ENCODE assay signal across 8 mouse cellular contexts in the genomic region with DNA sequence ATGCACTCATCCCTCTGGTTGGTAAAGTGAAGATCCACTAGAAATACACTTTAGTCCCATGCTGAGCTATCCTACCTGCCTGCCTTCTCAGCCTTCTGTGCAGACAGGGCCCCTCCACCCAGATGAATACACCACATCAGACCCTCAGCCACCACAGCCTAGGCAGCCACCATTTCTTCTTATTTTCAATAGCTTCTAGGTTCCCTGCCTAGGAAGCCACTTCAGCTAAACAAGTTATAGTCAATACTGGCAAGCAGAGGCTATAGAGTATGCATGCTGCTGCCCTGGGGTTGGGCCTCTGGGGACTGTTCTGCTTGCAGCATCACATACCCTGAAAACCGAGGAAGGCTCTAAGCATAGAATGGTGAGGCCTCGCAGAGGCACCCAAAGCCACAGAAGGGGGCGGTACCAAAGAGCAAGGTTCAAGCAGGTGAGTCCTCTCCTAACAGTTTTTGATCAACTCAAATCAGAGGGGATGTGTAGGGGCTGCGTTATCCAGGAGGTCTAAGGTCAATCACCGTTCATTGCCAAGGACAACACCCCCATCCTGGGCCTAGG. TPM values are rescaled to one million over a fixed set of nuclear protein-coding genes. Genes with fewer than 3 reads are reported as not detected.
DNase-seq lines count a peak whose midpoint lies in the region; ATAC-seq and TF ChIP-seq lines count a peak whose summit lies in the region.

A gene (plus strand): TSS at position 341 of the 558 bp plus-strand sequence.

- peaks cover 40% of the 10 kb centered on the region for H3K36me3 ChIP-seq in embryonic facial prominence, embryonic 12.5 days
- peaks cover 42% of the 10 kb centered on the region for H3K36me3 ChIP-seq in heart, embryonic 12.5 days
- peaks cover 24% of the 10 kb centered on the region for H3K36me3 ChIP-seq in liver, postnatal 0 days (replicated peaks; ENCODE audit: insufficient read depth, low read length)
- H3K36me3 ChIP-seq in stomach, embryonic 15.5 days: peaks cover 36% of the 10 kb centered on the region

- WGBS in embryonic facial prominence, embryonic 12.5 days: 8% methylated on average over 5 of the region's 5 CpGs
- 18% methylated on average over 5 of the region's 5 CpGs for WGBS in heart, embryonic 12.5 days
- 4% methylated on average over 5 of the region's 5 CpGs for WGBS in liver, postnatal 0 days (ENCODE audit: insufficient replicate concordance)
- WGBS in stomach, embryonic 15.5 days: 9% methylated on average over 5 of the region's 5 CpGs

- H3K9me3 ChIP-seq in embryonic facial prominence, embryonic 12.5 days: no peaks in the 10 kb centered on the region
- H3K9me3 ChIP-seq in heart, embryonic 12.5 days (replicated peaks): no peaks in the 10 kb centered on the region
- no peaks in the 10 kb centered on the region for H3K9me3 ChIP-seq in liver, postnatal 0 days (ENCODE audit: low read length)
- no peaks in the 10 kb centered on the region for H3K9me3 ChIP-seq in stomach, embryonic 15.5 days

- peak within 1 kb of the TSS; percentile 84 for H3K27ac ChIP-seq in embryonic facial prominence, embryonic 12.5 days
- peak within 1 kb of the TSS; percentile 73; the same call in 1 of the 2 replicates for H3K27ac ChIP-seq in heart, embryonic 12.5 days (ENCODE audit: poor library complexity, severe bottlenecking)
- peak within 1 kb of the TSS; percentile 90 for H3K27ac ChIP-seq in liver, postnatal 0 days (ENCODE audit: low read depth)
- H3K27ac ChIP-seq in stomach, embryonic 15.5 days: peak within 1 kb of the TSS; percentile 91

- H3K4me3 ChIP-seq in embryonic facial prominence, embryonic 12.5 days: peak within 1 kb of the TSS; percentile 97
- H3K4me3 ChIP-seq in heart, embryonic 12.5 days: peak within 1 kb of the TSS; percentile 83
- peak within 1 kb of the TSS; percentile 90 for H3K4me3 ChIP-seq in liver, postnatal 0 days (ENCODE audit: low read depth, low read length)
- peak within 1 kb of the TSS; percentile 99 for H3K4me3 ChIP-seq in stomach, embryonic 15.5 days (replicated peaks)

- H3K9ac ChIP-seq in embryonic facial prominence, embryonic 12.5 days: peak within 1 kb of the TSS; percentile 94
- peak within 1 kb of the TSS; percentile 93 for H3K9ac ChIP-seq in heart, embryonic 12.5 days
- H3K9ac ChIP-seq in liver, postnatal 0 days (replicated peaks): peak within 1 kb of the TSS; percentile 94
- peak within 1 kb of the TSS; percentile 93 for H3K9ac ChIP-seq in stomach, embryonic 15.5 days

- ATAC-seq in CD4-positive, CD25-positive, alpha-beta regulatory T cell, adult 4 months: peak; percentile 65
- no peak for ATAC-seq in embryonic facial prominence, embryonic 12.5 days (ENCODE audit: insufficient number of reproducible peaks, insufficient read depth, low FRiP score, low TSS enrichment)
- peak; percentile 16; the same call in 1 of the 2 replicates for ATAC-seq in heart, embryonic 12.5 days (ENCODE audit: insufficient number of reproducible peaks, low FRiP score)
- ATAC-seq in liver, postnatal 0 days: peak; percentile 21
- ATAC-seq in stomach, embryonic 15.5 days (ENCODE audit: insufficient read depth, low FRiP score, low read depth): 0 out of 2 replicates have a peak, but pooled peaks have one; percentile 25

- H3K4me2 ChIP-seq in embryonic facial prominence, embryonic 12.5 days (replicated peaks): peak within 1 kb of the TSS; percentile 77
- H3K4me2 ChIP-seq in heart, embryonic 12.5 days: peak within 1 kb of the TSS; percentile 84
- H3K4me2 ChIP-seq in liver, postnatal 0 days (ENCODE audit: low read depth, low read length): peak within 1 kb of the TSS; percentile 97
- peak within 1 kb of the TSS; percentile 76 for H3K4me2 ChIP-seq in stomach, embryonic 15.5 days

- no peaks in the 10 kb centered on the region for H3K27me3 ChIP-seq in embryonic facial prominence, embryonic 12.5 days
- no peaks in the 10 kb centered on the region for H3K27me3 ChIP-seq in heart, embryonic 12.5 days (replicated peaks)
- H3K27me3 ChIP-seq in liver, postnatal 0 days (ENCODE audit: insufficient read depth, low read length): no peaks in the 10 kb centered on the region
- H3K27me3 ChIP-seq in stomach, embryonic 15.5 days (replicated peaks): no peaks in the 10 kb centered on the region

- DNase-seq in 3T3-L1 (ENCODE audit: low read depth, low spot score): peak; percentile 46
- peak; percentile 47 for DNase-seq in kidney, postnatal 10 days
- no peak for DNase-seq in liver, postnatal 0 days
- DNase-seq in ovary, postnatal 14 days (ENCODE audit: low spot score): no peak

- no peak for TF ChIP-seq CTCF in liver, postnatal 0 days (IDR thresholded peaks at IDR 0.05; ENCODE audit: low read depth)

- H3K4me1 ChIP-seq in embryonic facial prominence, embryonic 12.5 days: peaks cover 18% of the 10 kb centered on the region
- peaks cover 16% of the 10 kb centered on the region for H3K4me1 ChIP-seq in heart, embryonic 12.5 days (replicated peaks)
- H3K4me1 ChIP-seq in liver, postnatal 0 days (ENCODE audit: insufficient read depth): peaks cover 10% of the 10 kb centered on the region
- H3K4me1 ChIP-seq in stomach, embryonic 15.5 days: peaks cover 25% of the 10 kb centered on the region

- TF ChIP-seq EP300 in liver, postnatal 0 days (IDR thresholded peaks at IDR 0.05; ENCODE audit: low read depth): no peak

RNA-seq across cellular contexts. Expression of the gene that starts here (rescaled TPM):
- polyA plus RNA-seq in CD4-positive, CD25-positive, alpha-beta regulatory T cell, adult 4 months (2017; shearing (Covaris generic)): 100 to 1,000 TPM in 1 of 2 experiments, 10 to 100 TPM in 1; 86.8 to 115 TPM
- 74.4 and 74.8 TPM in 2 replicates for polyA plus RNA-seq in embryonic facial prominence, embryonic 12.5 days (2016; fragmentation: Nextera tagmentation; extraction: Ambion mirVana)
- polyA plus RNA-seq in heart, embryonic 12.5 days (2016; fragmentation: Nextera tagmentation; extraction: Ambion mirVana): 46.8 and 48.8 TPM in 2 replicates
- 16.7 and 17.5 TPM in 2 replicates for polyA plus RNA-seq in liver, postnatal 0 days (2015; fragmentation: Nextera tagmentation; extraction: Ambion mirVana)
- polyA plus RNA-seq in stomach, embryonic 15.5 days (2015; fragmentation: Nextera tagmentation; extraction: Ambion mirVana): 52.7 and 56.6 TPM in 2 replicates

Comparison
In these comparisons a context has a peak if more than half of its experiments do, and no peak if none do; other contexts are left out.
1. DNase-seq: peak in 3T3-L1 (single experiment) and kidney, postnatal 10 days (single experiment); none in liver, postnatal 0 days (single experiment) and ovary, postnatal 14 days (single experiment).
2. Peak in every context shown above with its lines, with median percentiles within 50 percentile points of each other: H3K27ac ChIP-seq, H3K4me2 ChIP-seq, H3K4me3 ChIP-seq and H3K9ac ChIP-seq.